Mouse (Mus musculus): ENCODE measurements around the gene Orm1.

Gene Orm1

GRCm38 (mm10) chr4:63348524-63348923 lies 4.2 kb downstream of the Orm1 start:
- intact Hi-C loops (cut with DNase I), result no loop called here

DNA sequence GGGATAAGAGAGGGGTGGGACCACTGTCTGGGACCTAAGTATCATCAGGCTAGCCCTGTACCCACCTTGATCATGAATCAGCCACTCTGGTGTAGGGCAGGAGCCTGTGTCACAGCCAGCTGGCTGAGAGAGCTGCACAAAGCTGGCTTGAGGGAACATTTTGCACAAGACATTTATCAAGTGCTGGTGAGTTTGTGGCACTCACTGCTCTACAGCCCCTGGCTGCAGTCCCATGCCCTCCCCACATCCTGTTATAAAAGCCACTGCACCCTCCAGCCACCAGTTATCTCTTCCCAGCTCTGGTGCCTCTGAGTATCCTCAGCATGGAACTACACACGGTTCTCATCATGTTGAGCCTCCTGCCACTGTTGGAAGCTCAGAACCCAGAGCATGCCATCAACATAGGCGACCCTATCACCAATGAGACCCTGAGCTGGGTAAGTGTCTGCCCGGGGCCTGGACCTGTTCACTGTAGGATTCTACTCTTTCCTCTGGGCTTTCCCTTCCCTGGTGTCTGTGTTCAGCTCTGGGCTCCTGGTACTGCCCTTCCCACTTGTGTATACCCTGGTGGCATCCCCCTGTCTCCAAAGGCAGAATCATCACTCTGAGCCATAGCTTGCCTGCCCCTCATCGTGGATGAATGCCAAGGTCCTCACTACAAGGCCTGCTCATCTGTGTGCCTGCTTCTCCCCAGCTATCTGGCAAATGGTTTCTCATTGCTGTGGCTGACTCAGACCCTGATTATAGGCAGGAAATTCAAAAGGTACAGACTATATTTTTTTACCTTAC lies 11.7 kb downstream of the Orm1 start, which contains the start of gene Orm3:
Gene Orm3 (plus strand): TSS at position 286 of the 789 bp plus-strand sequence.
- intact Hi-C loops (cut with DNase I), result no loop called here

- intact Hi-C loops (cut with DNase I), result no loop called here
Measured at GRCm38 (mm10) chr4:63356981-63357570, 12.7 kb downstream of the Orm1 start.

DNA sequence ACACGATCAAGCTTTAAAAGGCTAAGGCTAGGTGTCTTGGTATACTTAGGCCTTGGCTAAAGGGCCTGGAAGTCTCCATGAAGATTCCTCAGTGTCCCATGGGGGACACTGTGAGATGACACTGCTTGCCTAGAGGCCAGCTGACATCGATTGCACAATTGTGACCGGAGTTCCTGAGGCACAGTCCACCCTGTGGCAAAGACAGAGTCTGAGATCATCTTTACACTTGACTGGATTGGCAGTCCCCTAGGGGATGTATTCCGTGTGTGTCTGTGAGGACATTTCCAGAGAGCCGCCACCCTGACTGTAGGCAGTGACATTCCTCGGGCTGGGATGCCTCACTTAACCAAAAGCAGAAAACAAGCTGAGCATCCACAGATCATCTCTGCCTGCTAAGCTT lies 15.5 kb downstream of the Orm1 start:
- intact Hi-C loops (cut with DNase I), result no loop called here

DNA sequence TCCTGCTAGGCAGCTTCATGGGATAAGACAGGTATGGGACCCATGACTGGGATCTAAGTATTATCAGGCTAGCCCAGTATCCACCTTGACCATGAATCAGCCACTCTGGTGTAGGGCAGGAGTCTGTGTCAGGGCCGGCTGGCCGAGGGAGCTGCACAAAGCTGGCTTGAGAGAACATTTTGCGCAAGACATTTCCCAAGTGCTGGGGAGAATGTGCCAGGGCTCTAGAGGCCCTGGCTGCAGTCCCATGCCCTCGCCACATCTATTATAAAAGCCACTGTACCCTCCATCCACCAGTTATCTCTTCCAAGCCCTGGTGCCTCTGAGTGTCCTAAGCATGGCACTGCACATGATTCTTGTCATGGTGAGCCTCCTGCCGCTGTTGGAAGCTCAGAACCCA lies 17.8 kb downstream of the Orm1 start, which contains the start of gene Orm2:
Gene Orm2 (plus strand): TSS at position 300 of the 400 bp plus-strand sequence.
- intact Hi-C loops (cut with DNase I), result no loop called here

GRCm38 (mm10) chr4:63368577-63368976 lies 24.2 kb downstream of the Orm1 start:
- intact Hi-C loops (cut with DNase I), result loop anchor here (2.0 to 5.0 kb wide), 2 partner anchors 40 to 579 kb away; no protein-coding TSS in a partner anchor

DNA sequence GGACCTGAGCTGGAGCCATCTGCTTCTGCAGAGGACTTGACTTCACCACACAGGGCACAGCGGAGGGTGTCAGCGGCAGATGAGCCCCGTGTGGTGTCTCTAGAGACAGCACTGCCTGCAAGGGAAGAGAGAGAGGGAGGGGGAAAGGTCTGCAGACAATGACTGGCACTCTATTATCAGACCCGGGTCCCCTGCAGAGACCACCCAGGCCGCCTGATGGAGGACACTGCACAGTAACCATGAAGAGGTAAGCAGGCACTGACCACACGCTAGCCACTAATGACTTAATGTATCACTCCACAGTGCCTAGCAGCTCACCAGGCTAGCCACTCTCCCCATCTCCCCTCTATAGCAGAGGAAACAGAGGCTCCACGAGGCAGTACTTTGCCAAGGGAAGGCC lies 26.5 kb downstream of the Orm1 start:
- intact Hi-C loops (cut with DNase I), result no loop called here

DNA sequence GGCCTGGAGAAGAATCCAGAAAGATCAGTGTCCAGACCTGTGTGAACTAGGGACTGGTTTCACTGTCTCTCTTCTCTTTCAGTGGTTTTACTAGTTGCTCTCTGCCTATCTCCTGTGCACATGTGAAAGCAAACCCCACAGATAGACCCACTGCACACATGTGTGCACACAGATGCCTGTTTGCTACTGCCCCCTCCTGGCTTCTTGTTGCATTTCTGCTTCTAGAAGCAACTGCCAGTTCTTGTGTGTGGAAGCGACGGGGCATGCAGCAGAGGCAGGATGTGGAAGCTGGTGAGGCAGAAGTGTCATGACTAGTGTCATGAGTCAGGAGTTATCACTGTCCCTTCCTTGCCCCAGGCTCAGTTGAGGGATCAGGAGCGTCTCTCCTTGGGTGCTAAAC lies 27.5 kb downstream of the Orm1 start:
- intact Hi-C loops (cut with DNase I), result no loop called here

DNA sequence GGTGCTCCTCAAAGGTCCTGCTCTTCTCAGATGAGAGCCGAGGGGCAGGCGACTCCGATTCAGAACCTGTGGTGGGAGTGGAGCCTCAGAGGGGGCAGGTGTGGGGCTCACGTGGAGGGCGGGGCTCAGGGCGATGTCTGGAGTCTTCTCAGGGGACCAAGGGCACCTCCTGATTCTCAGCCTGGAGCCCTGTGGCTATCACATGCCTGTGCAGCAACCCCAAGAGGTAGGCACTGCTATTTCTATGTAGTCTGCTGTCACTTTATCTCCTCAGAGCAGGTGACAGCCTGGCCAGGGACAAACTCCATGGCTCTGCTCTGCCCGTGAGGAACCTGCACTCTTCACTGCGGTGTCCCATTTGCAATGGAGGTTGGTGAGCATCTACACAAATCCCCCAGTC lies 29.0 kb downstream of the Orm1 start:
- intact Hi-C loops (cut with DNase I), result no loop called here

GRCm38 (mm10) chr4:63374331-63374730 lies 30.0 kb downstream of the Orm1 start:
- intact Hi-C loops (cut with DNase I), result no loop called here

- intact Hi-C loops (cut with DNase I), result no loop called here
Measured at GRCm38 (mm10) chr4:63375367-63375766, 31.0 kb downstream of the Orm1 start.

- intact Hi-C loops (cut with DNase I), result no loop called here
Measured at GRCm38 (mm10) chr4:63377483-63377882, 33.1 kb downstream of the Orm1 start.

DNA sequence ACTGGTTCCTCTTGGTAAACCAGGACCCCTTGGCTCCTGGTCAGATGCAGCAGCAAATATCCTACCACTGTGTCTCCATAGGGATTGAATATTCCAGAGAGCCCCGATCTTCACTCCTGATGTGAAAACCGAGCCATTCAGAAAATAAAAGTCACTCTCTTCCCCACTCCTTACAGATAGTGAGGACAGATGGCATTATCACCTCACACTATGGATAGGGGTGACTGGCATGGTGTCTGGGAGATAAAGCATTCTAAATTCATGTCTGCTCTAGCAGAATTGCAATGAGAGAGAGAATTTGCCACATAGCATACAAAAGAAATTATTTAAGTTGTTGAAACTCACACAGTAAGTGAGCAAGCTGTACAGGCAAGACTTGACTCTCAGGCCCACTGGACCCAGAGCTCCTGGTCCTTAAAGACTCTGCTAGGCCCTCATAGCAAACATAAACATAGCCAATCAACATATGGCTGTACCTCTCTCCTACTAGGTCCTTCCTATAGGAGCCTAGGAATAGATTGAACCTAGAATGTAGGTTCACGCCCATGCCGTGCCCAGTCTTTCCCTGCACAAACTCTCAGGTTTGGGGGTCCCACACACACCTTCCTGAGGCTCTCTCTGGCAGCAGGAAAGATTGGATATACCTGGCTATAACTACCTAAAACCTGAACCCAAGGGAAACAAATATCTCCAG lies 38.5 kb downstream of the Orm1 start:
- intact Hi-C loops (cut with DNase I), result no loop called here

DNA sequence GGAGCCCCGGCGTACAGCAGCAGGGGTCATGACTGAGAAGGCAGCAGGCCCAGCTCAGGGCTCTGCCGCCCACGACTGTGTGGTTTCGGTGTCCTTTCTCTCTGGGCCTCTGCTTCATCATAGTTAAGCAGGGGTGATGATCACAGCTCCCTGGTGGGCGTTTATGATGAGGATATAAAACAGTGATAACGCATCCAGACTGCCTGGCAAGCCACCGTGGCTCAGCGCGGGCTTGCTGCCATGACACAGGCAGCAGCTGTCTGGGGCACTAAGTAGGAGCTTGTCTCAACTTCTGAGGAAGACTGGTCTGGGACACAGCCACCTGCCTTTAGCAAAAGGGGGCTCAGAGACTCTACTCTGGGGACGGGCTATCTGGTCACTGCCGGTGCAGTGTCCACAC lies 39.1 kb downstream of the Orm1 start:
- intact Hi-C loops (cut with DNase I), result no loop called here

DNA sequence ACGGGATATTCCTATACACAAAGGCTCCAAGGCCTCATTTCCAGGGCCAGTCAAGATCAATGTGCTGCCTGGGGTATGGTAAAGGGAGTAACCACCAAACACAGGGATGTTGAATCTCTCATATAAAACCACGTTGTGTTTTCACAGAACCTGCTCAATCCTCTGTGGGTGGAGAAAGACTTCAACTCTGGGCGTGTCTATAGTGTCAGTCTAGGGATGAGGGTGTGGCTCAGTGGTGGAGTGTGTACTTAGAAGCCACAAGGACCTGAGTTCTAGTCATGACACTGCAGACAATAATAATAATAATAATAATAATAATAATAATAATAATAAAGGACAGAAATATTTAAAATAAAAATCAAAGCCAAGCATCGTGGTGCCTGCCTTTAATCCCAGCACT lies 39.9 kb downstream of the Orm1 start:
- intact Hi-C loops (cut with DNase I), result no loop called here

GRCm38 (mm10) chr4:63385253-63385652 lies 40.9 kb downstream of the Orm1 start:
- intact Hi-C loops (cut with DNase I), result no loop called here

DNA sequence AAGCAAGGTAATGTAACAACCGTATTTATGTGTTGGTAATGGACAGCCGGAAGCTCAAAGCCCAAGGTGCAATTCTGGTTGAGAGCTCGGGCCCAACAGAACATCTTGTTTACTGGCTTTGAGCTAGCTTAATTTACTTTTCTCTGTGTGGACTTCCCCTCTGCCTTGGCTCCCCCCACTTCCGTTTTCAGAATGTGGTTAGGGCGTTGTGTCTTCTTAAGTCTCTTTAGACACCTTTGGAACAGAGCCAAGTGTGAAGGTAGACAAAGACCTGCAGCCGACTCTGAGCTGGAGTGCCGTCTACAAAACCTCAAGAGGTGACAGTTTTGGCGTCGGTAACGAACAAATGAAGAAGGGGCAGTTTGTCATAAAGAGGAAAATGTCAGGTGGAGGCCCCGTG lies 41.4 kb downstream of the Orm1 start:
- intact Hi-C loops (cut with DNase I), result no loop called here

DNA sequence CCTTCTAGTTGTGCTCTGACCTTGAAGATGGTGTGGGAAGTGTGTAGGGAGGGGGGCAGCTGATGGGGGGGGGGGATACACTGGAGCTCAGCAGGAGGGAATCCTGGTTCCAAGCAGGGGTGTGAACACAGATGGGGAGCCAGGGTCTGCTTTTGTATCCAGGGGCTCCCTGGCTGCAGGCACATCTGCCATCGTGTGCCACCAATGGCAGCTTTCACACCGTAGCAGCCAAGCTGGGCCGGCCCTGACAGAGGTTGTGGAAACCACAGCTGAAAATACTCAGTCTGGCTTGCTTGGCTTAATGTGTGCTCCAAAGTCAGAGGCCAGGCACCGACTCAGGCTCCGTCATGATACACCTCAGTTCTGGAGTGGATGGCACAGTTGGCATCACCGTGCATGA lies 43.7 kb downstream of the Orm1 start:
- intact Hi-C loops (cut with DNase I), result no loop called here

DNA sequence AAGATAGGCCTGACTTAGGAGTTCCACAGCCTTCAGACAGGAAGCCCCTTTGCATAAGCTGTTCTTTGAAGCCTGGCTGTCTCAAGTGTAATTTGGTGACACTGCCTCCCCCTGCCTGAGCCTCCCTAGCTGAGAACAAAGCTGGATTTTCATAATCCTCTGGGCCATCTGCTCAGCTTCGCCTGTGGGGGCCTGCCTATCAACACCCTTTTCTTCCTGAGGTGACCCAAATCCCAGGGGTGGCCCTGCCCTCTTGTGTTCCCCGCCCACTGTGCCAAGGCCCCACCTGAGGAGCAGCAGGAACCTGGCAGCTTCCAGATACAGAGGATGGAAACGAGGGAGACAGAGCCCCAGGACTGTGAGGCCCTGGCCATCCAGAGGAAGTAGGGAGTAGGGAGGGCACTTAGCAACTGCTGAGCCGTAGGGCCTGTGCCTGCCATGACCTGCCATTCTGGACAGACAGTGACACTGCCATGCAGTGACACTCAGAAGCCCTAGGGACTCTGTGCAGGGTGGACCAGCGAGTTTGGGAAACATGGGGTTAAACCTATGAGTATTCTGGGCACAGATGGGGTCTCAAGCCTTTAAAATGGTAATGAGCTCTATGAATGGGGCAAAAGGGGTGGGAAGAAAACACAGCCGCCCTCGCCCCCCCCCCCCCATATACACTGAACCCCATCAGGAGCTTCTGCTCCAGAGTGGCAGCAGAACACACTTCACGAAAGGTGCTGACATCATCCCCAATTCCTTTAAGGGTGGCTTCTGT lies 44.9 kb downstream of the Orm1 start:
- intact Hi-C loops (cut with DNase I), result no loop called here

- intact Hi-C loops (cut with DNase I), result no loop called here
Measured at GRCm38 (mm10) chr4:63389887-63390528, 45.6 kb downstream of the Orm1 start.

- intact Hi-C loops (cut with DNase I), result no loop called here
Measured at GRCm38 (mm10) chr4:63391322-63391721, 47.0 kb downstream of the Orm1 start.

All from adrenal gland (tissue).